In the genomic region with DNA sequence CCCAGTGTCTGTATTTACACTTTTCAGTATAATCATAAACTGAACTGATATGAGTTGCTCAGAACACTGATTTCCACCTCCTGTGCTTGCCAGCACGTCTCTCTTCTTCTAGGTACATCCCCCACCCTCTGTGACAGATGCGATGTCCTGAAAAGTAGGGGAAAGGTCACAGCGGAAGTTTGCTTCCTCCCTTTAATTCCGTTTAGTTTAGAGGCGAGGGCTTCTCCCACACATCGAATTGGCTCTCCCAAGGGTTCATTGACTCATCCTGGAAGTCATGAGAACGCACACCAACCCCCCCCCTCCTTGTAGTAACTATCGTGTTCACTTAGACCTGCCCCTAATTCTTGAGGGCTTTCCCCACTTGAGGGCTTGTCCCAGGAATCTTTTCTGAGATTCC, we compare ENCODE assay signal across 9 mouse cellular contexts. TPM values are rescaled to one million over a fixed set of nuclear protein-coding genes. Genes with fewer than 3 reads are reported as not detected.
DNase-seq lines count a peak whose midpoint lies in the region; ATAC-seq and TF ChIP-seq lines count a peak whose summit lies in the region.
"Had no signal": no experiment of that assay in that cellular context is flagged by ENCODE, and none has a peak within 500 bp of the region (broad histone marks: within the 10 kb centered on the region; RNA-seq: fewer than 3 reads in every experiment).

No protein-coding gene starts in this region.

- TF ChIP-seq CTCF in MEL (IDR thresholded peaks at IDR 0.05 in 2 of 3, conservative IDR thresholded peaks at IDR 0.05 in 1 of 3; ENCODE audit: control insufficient read depth in 1 of 3, insufficient read depth in 1 of 3, low read depth in 2 of 3, low read length in 3 of 3, poor library complexity in 1 of 3, severe bottlenecking in 1 of 3): no peak

- H3K79me2 ChIP-seq in MEL (ENCODE audit: control insufficient read depth, insufficient read depth, low read length, poor library complexity): peaks cover 3% of the 10 kb centered on the region

- peaks cover 0 to 9% of the 10 kb centered on the region in 2 experiments; a peak in 3 of 4 replicates for H3K36me3 ChIP-seq in MEL (ENCODE audit: control insufficient read depth in 1 of 2, insufficient read depth in 2 of 2, low read length in 2 of 2)
- peaks cover 5% of the 10 kb centered on the region for H3K36me3 ChIP-seq in heart, embryonic 16.5 days (ENCODE audit: control insufficient read depth, insufficient read depth)
- peaks cover 13% of the 10 kb centered on the region; the same call in 1 of the 2 replicates for H3K36me3 ChIP-seq in liver, embryonic 15.5 days (replicated peaks)
- peaks cover 16% of the 10 kb centered on the region for H3K36me3 ChIP-seq in hindbrain, embryonic 10.5 days

- ATAC-seq in heart, embryonic 16.5 days (replicated peaks; ENCODE audit: extremely low read depth, insufficient read depth, low FRiP score): no peak
- ATAC-seq in liver, embryonic 15.5 days (ENCODE audit: insufficient read depth): 0 out of 2 replicates have a peak, but pooled peaks have one; percentile 4

- peak overlapping the region; percentile 63 for H3K4me2 ChIP-seq in heart, embryonic 16.5 days (ENCODE audit: low read depth, low read length)
- H3K4me2 ChIP-seq in liver, embryonic 15.5 days: peak overlapping the region; percentile 42
- H3K4me2 ChIP-seq: midbrain, embryonic 12.5 days had no signal

- no peaks in the 10 kb centered on the region for H3K9me3 ChIP-seq in MEL (replicated peaks; ENCODE audit: insufficient read depth, low read length)
- no peaks in the 10 kb centered on the region for H3K9me3 ChIP-seq in heart, embryonic 16.5 days (replicated peaks; ENCODE audit: control insufficient read depth, low read length)
- H3K9me3 ChIP-seq in liver, embryonic 15.5 days (replicated peaks): no peaks in the 10 kb centered on the region
- H3K9me3 ChIP-seq in hindbrain, embryonic 10.5 days: no peaks in the 10 kb centered on the region
- H3K9me3 ChIP-seq: midbrain, embryonic 12.5 days had no signal

- H3K4me1 ChIP-seq in MEL (ENCODE audit: control insufficient read depth in 1 of 2, insufficient read depth in 2 of 2, low read length in 2 of 2): peaks cover 0 to 8% of the 10 kb centered on the region in 2 experiments; a peak in 1 of 4 replicates
- H3K4me1 ChIP-seq in heart, embryonic 16.5 days (ENCODE audit: control insufficient read depth, insufficient read depth, low read length): peaks cover 10% of the 10 kb centered on the region
- H3K4me1 ChIP-seq in liver, embryonic 15.5 days (replicated peaks): peaks cover 21% of the 10 kb centered on the region
- peaks cover 31% of the 10 kb centered on the region for H3K4me1 ChIP-seq in hindbrain, embryonic 10.5 days (replicated peaks)

- WGBS in heart, embryonic 16.5 days: 3% methylated on average over 8 of the region's 8 CpGs
- WGBS in liver, embryonic 15.5 days (ENCODE audit: insufficient replicate concordance): 2% methylated on average over 8 of the region's 8 CpGs
- 16% methylated on average over 8 of the region's 8 CpGs for WGBS in hindbrain, embryonic 10.5 days

- H3K9ac ChIP-seq in MEL (ENCODE audit: control insufficient read depth, low read depth, low read length, poor library complexity, severe bottlenecking): no peak overlapping the region
- peak overlapping the region; percentile 62 for H3K9ac ChIP-seq in heart, embryonic 16.5 days (ENCODE audit: low read length)
- no peak overlapping the region for H3K9ac ChIP-seq in liver, embryonic 15.5 days
- H3K9ac ChIP-seq: midbrain, embryonic 12.5 days had no signal

- peak; percentile 74 for DNase-seq in 3T3-L1 (ENCODE audit: low read depth, low spot score)
- peak; percentile 18 for DNase-seq in MEL (ENCODE audit: low read depth, low spot score)
- peak; percentile 32 for DNase-seq in thymus, postnatal 4 days
- DNase-seq in Muller cell, postnatal 12 days (ENCODE audit: inconsistent ontology term): no peak
- no peak for DNase-seq in cerebellum, adult 11-12 months
- no peak for DNase-seq in hindbrain, embryonic 10.5 days (ENCODE audit: low spot score)

- no peak for TF ChIP-seq POLR2A in MEL (IDR thresholded peaks at IDR 0.05; ENCODE audit: control insufficient read depth in 1 of 2, insufficient read depth in 1 of 2, low read depth in 1 of 2, low read length in 2 of 2, poor library complexity in 1 of 2)

- H3K27me3 ChIP-seq in MEL (ENCODE audit: control insufficient read depth in 1 of 2, insufficient read depth in 2 of 2, low read length in 2 of 2): peaks cover 10 to 18% of the 10 kb centered on the region in 2 experiments
- H3K27me3 ChIP-seq in heart, embryonic 16.5 days (ENCODE audit: control insufficient read depth, insufficient read depth, low read length): no peaks in the 10 kb centered on the region
- peaks cover 12% of the 10 kb centered on the region for H3K27me3 ChIP-seq in liver, embryonic 15.5 days
- H3K27me3 ChIP-seq in hindbrain, embryonic 10.5 days (ENCODE audit: insufficient read depth, poor library complexity, severe bottlenecking): peaks cover 5% of the 10 kb centered on the region; the same call in 1 of the 2 replicates

- TF ChIP-seq RAD21 in MEL (IDR thresholded peaks at IDR 0.05; ENCODE audit: low read depth, low read length): no peak

- no peak for TF ChIP-seq EP300 in MEL (IDR thresholded peaks at IDR 0.05; ENCODE audit: low read depth in 1 of 2, low read length in 2 of 2)

- no peak overlapping the region for H3K4me3 ChIP-seq in MEL (ENCODE audit: control insufficient read depth in 1 of 2, insufficient read depth in 1 of 2, low read depth in 2 of 2, low read length in 2 of 2)
- H3K4me3 ChIP-seq in heart, embryonic 16.5 days (ENCODE audit: low read length): peak overlapping the region; percentile 28
- no peak overlapping the region for H3K4me3 ChIP-seq in liver, embryonic 15.5 days (replicated peaks)
- no peak overlapping the region for H3K4me3 ChIP-seq in hindbrain, embryonic 10.5 days
- H3K4me3 ChIP-seq: midbrain, embryonic 12.5 days had no signal

- H3K27ac ChIP-seq in MEL (ENCODE audit: control insufficient read depth, low read depth, low read length): no peak overlapping the region
- H3K27ac ChIP-seq in heart, embryonic 16.5 days (ENCODE audit: low read length): 0 out of 2 replicates have a peak overlapping the region, but pooled peaks have one; percentile 33
- H3K27ac ChIP-seq in liver, embryonic 15.5 days (replicated peaks): peak overlapping the region; percentile 68
- no peak overlapping the region for H3K27ac ChIP-seq in hindbrain, embryonic 10.5 days
- H3K27ac ChIP-seq: midbrain, embryonic 12.5 days had no signal

TF ChIP-seq in MEL, 35 proteins besides CTCF, POLR2A, EP300 and RAD21:
- no peak for TF ChIP-seq MXI1 (IDR thresholded peaks at IDR 0.05; ENCODE audit: low read depth, low read length)
- TF ChIP-seq JUND (IDR thresholded peaks at IDR 0.05; ENCODE audit: low read depth, low read length): no peak
- no peak for TF ChIP-seq KAT2A (conservative IDR thresholded peaks at IDR 0.05; ENCODE audit: low read depth, low read length)
- TF ChIP-seq ETS1 (IDR thresholded peaks at IDR 0.05; ENCODE audit: low read depth, low read length): no peak
- no peak for TF ChIP-seq NELFE (IDR thresholded peaks at IDR 0.05; ENCODE audit: low read depth, low read length)
- TF ChIP-seq USF1 (IDR thresholded peaks at IDR 0.05; ENCODE audit: low read depth, low read length): no peak
- TF ChIP-seq ZNF384 (IDR thresholded peaks at IDR 0.05; ENCODE audit: low read depth, low read length): no peak
- TF ChIP-seq MYC (IDR thresholded peaks at IDR 0.05; ENCODE audit: low read depth, low read length): no peak
- no peak for TF ChIP-seq ZMIZ1 (IDR thresholded peaks at IDR 0.05; ENCODE audit: low read depth, low read length)
- TF ChIP-seq NRF1 (IDR thresholded peaks at IDR 0.05; ENCODE audit: insufficient read depth, low read depth, low read length, poor library complexity, severe bottlenecking): no peak

RNA-seq across cellular contexts. Expression of a gene that starts 1.3 kb away (rescaled TPM):
- 15.6 and 18.1 TPM in 2 replicates for total RNA-seq in MEL (2012; rRNA removed)
- 10 to 100 TPM in 1 of 2 experiments, not detected in 1; 17.0 TPM for polyA plus RNA-seq in MEL (2012; ENCODE audit: insufficient read depth in 1 of 2, insufficient read length in 2 of 2, low read depth in 1 of 2, low replicate concordance in 2 of 2, missing spikeins in 1 of 2)
- polyA plus RNA-seq in heart, embryonic 16.5 days (2015; fragmentation: Nextera tagmentation; extraction: Ambion mirVana): 23.4 and 25.4 TPM in 2 replicates
- polyA plus RNA-seq in liver, embryonic 15.5 days (2015; fragmentation: Nextera tagmentation; extraction: Ambion mirVana): 23.4 and 25.0 TPM in 2 replicates
- 35.9 and 38.0 TPM in 2 replicates for polyA plus RNA-seq in hindbrain, embryonic 10.5 days (2016; fragmentation: Nextera tagmentation; extraction: Ambion mirVana)

RNA-seq across cellular contexts. Expression of a gene that starts 8.4 kb away (rescaled TPM):
- total RNA-seq in MEL (2012; rRNA removed): 0.23 TPM in 1 of 2 replicates, not detected in the other
- under 1 TPM in 1 of 2 experiments, not detected in 1; 0.84 TPM for polyA plus RNA-seq in MEL (2012; ENCODE audit: insufficient read depth in 1 of 2, insufficient read length in 2 of 2, low read depth in 1 of 2, low replicate concordance in 2 of 2, missing spikeins in 1 of 2)
- polyA plus RNA-seq in heart, embryonic 16.5 days (2015; fragmentation: Nextera tagmentation; extraction: Ambion mirVana): 0.29 TPM in 1 of 2 replicates, not detected in the other
- polyA plus RNA-seq in liver, embryonic 15.5 days (2015; fragmentation: Nextera tagmentation; extraction: Ambion mirVana): 0.12 and 0.16 TPM in 2 replicates
- 0.39 and 0.66 TPM in 2 replicates for polyA plus RNA-seq in hindbrain, embryonic 10.5 days (2016; fragmentation: Nextera tagmentation; extraction: Ambion mirVana)

RNA-seq across cellular contexts. Expression of a gene that starts 48.0 kb away (rescaled TPM):
- total RNA-seq in MEL (2012; rRNA removed): not detected in 2 replicates
- under 1 TPM in 1 of 2 experiments, not detected in 1; 0.13 TPM for polyA plus RNA-seq in MEL (2012; ENCODE audit: insufficient read depth in 1 of 2, insufficient read length in 2 of 2, low read depth in 1 of 2, low replicate concordance in 2 of 2, missing spikeins in 1 of 2)
- not detected in 2 replicates for polyA plus RNA-seq in heart, embryonic 16.5 days (2015; fragmentation: Nextera tagmentation; extraction: Ambion mirVana)
- polyA plus RNA-seq in liver, embryonic 15.5 days (2015; fragmentation: Nextera tagmentation; extraction: Ambion mirVana): not detected in 2 replicates
- polyA plus RNA-seq in hindbrain, embryonic 10.5 days (2016; fragmentation: Nextera tagmentation; extraction: Ambion mirVana): 0.22 TPM in 1 of 2 replicates, not detected in the other
- polyA plus RNA-seq: midbrain, embryonic 12.5 days had no signal

RNA-seq across cellular contexts. Expression of a gene that starts 54.8 kb away (rescaled TPM):
- 15.3 and 17.2 TPM in 2 replicates for total RNA-seq in MEL (2012; rRNA removed)
- polyA plus RNA-seq in MEL (2012; ENCODE audit: insufficient read depth in 1 of 2, insufficient read length in 2 of 2, low read depth in 1 of 2, low replicate concordance in 2 of 2, missing spikeins in 1 of 2): 10 to 100 TPM in 1 of 2 experiments, not detected in 1; 55.1 TPM
- 42.7 and 48.4 TPM in 2 replicates for polyA plus RNA-seq in heart, embryonic 16.5 days (2015; fragmentation: Nextera tagmentation; extraction: Ambion mirVana)
- 8.0 and 10.6 TPM in 2 replicates for polyA plus RNA-seq in liver, embryonic 15.5 days (2015; fragmentation: Nextera tagmentation; extraction: Ambion mirVana)
- 40.5 and 48.4 TPM in 2 replicates for polyA plus RNA-seq in hindbrain, embryonic 10.5 days (2016; fragmentation: Nextera tagmentation; extraction: Ambion mirVana)

Comparison
In these comparisons a context has a peak if more than half of its experiments do, and no peak if none do; other contexts are left out.
1. DNase-seq: peak in 3T3-L1 (single experiment), MEL (single experiment) and thymus, postnatal 4 days (single experiment); none in Muller cell, postnatal 12 days (single experiment), cerebellum, adult 11-12 months (single experiment) and hindbrain, embryonic 10.5 days (single experiment).
2. H3K27ac ChIP-seq: peak in heart, embryonic 16.5 days (single experiment) and liver, embryonic 15.5 days (single experiment); none in MEL (single experiment) and hindbrain, embryonic 10.5 days (single experiment).